Mouse (Mus musculus): ENCODE results near the gene Dhfr. TPM values are rescaled to one million over a fixed set of nuclear protein-coding genes. Genes with fewer than 3 reads are reported as not detected.

Gene Dhfr
- polyA plus RNA-seq (2014; fragmentation: Illumina TruSeq; extraction: RNeasy Lipid Tissue Mini Kit (QIAGEN cat#74804); ENCODE audit: low read depth, low replicate concordance) = 66.0 TPM

DNA sequence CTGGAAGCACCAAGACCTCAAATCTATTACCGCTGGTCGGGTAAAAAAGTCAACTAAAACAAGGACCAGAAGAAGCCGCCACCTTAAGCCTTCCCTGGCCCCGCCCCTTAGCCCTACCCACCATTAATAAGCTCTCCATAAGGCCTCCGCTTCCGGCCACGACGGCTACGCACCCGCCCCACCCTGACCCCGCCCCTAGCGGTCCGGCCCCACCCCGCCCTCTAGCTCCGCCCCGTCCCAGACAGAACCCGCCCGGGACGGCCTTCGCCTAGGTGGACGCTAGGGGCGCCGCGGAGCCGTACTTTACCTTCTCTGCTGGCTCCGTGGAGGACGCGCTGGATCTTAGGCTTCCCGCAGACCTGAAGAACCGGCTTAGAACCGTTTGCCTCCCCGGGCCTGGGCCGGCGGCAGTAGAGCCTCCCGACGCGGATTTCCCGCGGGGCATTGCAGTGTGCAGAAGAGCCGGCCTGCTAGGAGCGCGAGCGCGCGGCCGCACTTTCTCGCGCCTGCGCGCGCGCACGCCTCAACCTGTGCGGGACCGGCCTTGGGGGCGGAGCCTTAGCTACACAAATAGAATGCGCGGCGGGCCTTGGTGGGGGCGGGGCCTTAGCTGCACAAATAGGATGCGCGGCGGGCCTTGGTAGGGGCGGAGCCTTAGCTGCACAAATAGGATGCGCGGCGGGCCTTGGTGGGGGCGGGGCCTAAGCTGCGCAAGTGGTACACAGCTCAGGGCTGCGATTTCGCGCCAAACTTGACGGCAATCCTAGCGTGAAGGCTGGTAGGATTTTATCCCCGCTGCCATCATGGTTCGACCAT, at the start of gene Dhfr, which contains the start of gene Msh3:
Gene Dhfr (plus strand): TSS at position 271 of the 816 bp plus-strand sequence.
Gene Msh3 (minus strand): TSS at position 548 of the 816 bp plus-strand sequence.

DNA sequence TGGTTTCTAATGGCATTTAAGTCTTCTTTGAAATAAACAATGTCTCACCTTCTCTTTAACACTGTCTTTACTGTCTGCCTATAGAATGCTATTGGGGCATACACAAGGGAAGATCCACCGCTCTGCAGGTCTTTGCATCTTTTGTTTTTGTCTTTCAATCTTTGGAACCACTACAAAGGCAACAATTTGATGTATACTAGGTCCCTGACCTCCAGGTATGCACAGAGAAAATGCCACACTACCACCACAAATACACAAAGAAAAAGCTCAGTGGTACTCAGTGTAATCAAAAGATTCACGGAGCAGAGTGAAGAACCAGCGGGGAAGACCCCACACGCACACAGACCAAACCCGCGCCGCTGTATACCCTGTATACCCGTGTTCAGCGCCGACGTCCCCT, 48.8 kb upstream of the Dhfr start, which contains the start of gene Gm20379:
Gene Gm20379 (plus strand): TSS at position 301 of the 400 bp plus-strand sequence.

DNA sequence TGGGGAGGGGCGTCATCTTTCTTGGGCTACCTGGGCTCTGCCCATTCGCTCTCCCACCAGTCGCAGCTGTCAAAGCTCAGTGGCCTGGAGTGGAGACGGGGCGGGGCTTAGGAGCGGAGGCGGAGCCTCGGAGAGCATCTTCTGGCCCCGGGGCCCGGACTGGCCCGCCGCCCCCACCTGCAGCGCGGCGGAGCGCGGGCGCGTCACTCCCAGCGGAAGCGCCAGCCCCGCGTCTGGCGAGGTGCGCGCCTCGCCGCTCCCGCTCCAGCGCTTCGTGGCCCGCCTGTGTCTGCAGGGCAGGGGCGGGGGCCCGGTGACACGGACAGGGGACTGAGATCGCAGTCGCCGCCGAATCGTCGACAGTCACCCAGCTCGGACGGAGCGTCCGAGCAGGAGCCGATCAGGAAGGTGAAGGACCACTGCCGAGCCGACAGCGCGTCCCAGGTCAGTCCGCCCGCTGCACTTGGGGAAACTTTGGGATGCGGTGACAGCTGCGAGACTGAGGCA, 71.3 kb downstream of the Dhfr start, which contains the start of gene Ankrd34b:
Gene Ankrd34b (plus strand): TSS at position 139 of the 507 bp plus-strand sequence.

Other genes with a start within 250 kb of the Dhfr start
- gene Rasgrf2, start 223.1 kb upstream of the Dhfr start, polyA plus RNA-seq (2014; fragmentation: Illumina TruSeq; extraction: RNeasy Lipid Tissue Mini Kit (QIAGEN cat#74804); ENCODE audit: low read depth, low replicate concordance) = 3.2 TPM
- not detected for gene Gm20379, start 48.7 kb upstream of the Dhfr start, polyA plus RNA-seq (2014; fragmentation: Illumina TruSeq; extraction: RNeasy Lipid Tissue Mini Kit (QIAGEN cat#74804); ENCODE audit: low read depth, low replicate concordance)
- gene Msh3, start 277 bp downstream of the Dhfr start, polyA plus RNA-seq (2014; fragmentation: Illumina TruSeq; extraction: RNeasy Lipid Tissue Mini Kit (QIAGEN cat#74804); ENCODE audit: low read depth, low replicate concordance) = 38.7 TPM
- 1.5 TPM for gene Ankrd34b, start 71.2 kb downstream of the Dhfr start, polyA plus RNA-seq (2014; fragmentation: Illumina TruSeq; extraction: RNeasy Lipid Tissue Mini Kit (QIAGEN cat#74804); ENCODE audit: low read depth, low replicate concordance)
- gene Fam151b, start 129.3 kb downstream of the Dhfr start, polyA plus RNA-seq (2014; fragmentation: Illumina TruSeq; extraction: RNeasy Lipid Tissue Mini Kit (QIAGEN cat#74804); ENCODE audit: low read depth, low replicate concordance) = 19.6 TPM
- gene Zfyve16, start 176.1 kb downstream of the Dhfr start, polyA plus RNA-seq (2014; fragmentation: Illumina TruSeq; extraction: RNeasy Lipid Tissue Mini Kit (QIAGEN cat#74804); ENCODE audit: low read depth, low replicate concordance) = 48.1 TPM
- not detected for gene Spz1, start 221.4 kb downstream of the Dhfr start, polyA plus RNA-seq (2014; fragmentation: Illumina TruSeq; extraction: RNeasy Lipid Tissue Mini Kit (QIAGEN cat#74804); ENCODE audit: low read depth, low replicate concordance)

Data from kidney, adult 10 weeks (tissue).